Mouse (Mus musculus) midbrain, postnatal 0 days (tissue): ENCODE measurements around the gene Creg1. TPM values are rescaled to one million over a fixed set of nuclear protein-coding genes. Genes with fewer than 3 reads are reported as not detected.

Source experiments
- ATAC-seq: fragments of 200-750 bp; cut with Nextera tagmentation; 2 replicates; pipeline ENCODE4 v1.8.0; 2017; ENCODE audit warnings: moderate number of reproducible peaks, mild to moderate bottlenecking, moderate TSS enrichment, moderate library complexity; ENCODE audit not compliant: low FRiP score
- DNase-seq: peaks from one replicate; pipeline ENCODE4 v3.0.0-alpha.2; 2015; ENCODE audit warnings: low spot score
- H3K27ac ChIP-seq: fragments of 300-500 bp; sonication (generic); 2 replicates; pipeline ENCODE4 v1.5.1; 2014; ENCODE audit warnings: low read depth, mild to moderate bottlenecking, low read length, mixed read lengths
- H3K27me3 ChIP-seq: fragments of 300-500 bp; sonication (generic); 2 replicates; pipeline ENCODE4 v1.6.1; 2014; ENCODE audit warnings: low read length, control low read depth, mixed read lengths; ENCODE audit not compliant: insufficient read depth
- H3K36me3 ChIP-seq: fragments of 300-500 bp; sonication (generic); 2 replicates; pipeline ENCODE4 v1.6.1; 2014; ENCODE audit warnings: low read length, control low read depth, mixed read lengths; ENCODE audit not compliant: insufficient read depth
- H3K4me1 ChIP-seq: fragments of 300-500 bp; sonication (generic); 2 replicates; pipeline ENCODE4 v1.6.1; 2014; ENCODE audit warnings: mild to moderate bottlenecking, control low read depth, antibody characterized with exemption, low read length, mixed read lengths; ENCODE audit not compliant: insufficient read depth
- H3K4me2 ChIP-seq: fragments of 300-500 bp; sonication (generic); 2 replicates; pipeline ENCODE4 v1.6.1; 2014; ENCODE audit warnings: low read depth, mild to moderate bottlenecking, low read length, mixed read lengths; ENCODE audit not compliant: poor library complexity, severe bottlenecking
- H3K4me3 ChIP-seq: fragments of 300-500 bp; sonication (generic); 2 replicates; pipeline ENCODE4 v1.5.1; 2014; ENCODE audit warnings: low read depth, mild to moderate bottlenecking, low read length, moderate library complexity
- H3K9ac ChIP-seq: fragments of 300-500 bp; sonication (generic); replicated peaks from 2 replicates; pipeline ENCODE4 v1.6.1; 2014; ENCODE audit warnings: mild to moderate bottlenecking, low read length, moderate library complexity, mixed read lengths; ENCODE audit not compliant: poor library complexity, severe bottlenecking
- H3K9me3 ChIP-seq: fragments of 300-500 bp; sonication (generic); 2 replicates; pipeline ENCODE4 v1.6.1; 2016; ENCODE audit warnings: low read length, control low read depth
- CTCF ChIP-seq: IDR thresholded peaks from 2 replicates; pipeline ENCODE4 v1.5.1; 2016; ENCODE audit warnings: antibody characterized with exemption, mild to moderate bottlenecking
- WGBS: fragments of 180-500 bp; shearing (Covaris S2); extraction: QIAGEN DNeasy Blood & Tissue Kit; methylation state at CpG from one replicate; pipeline ENCODE4 v1.1.7; 2014; 5-methylcytosine and 5-hydroxymethylcytosine counted together
- polyA plus RNA-seq: library from polyadenylated mRNA; unstranded; fragments of >200 nt; fragmentation: Nextera tagmentation; extraction: Ambion mirVana; gene quantifications from 2 replicates; pipeline ENCODE4 v1.2.1, GENCODE M21; 2015
- total RNA-seq: library from RNA; depleted of rRNA; stranded (reverse); fragments of >200 nt; gene quantifications from 2 replicates; pipeline ENCODE4 v1.2.3, GENCODE M21; 2014

The Creg1 gene
- total and polyA plus RNA-seq, 2 experiments from 2014 or later: 21.3 to 47.0 TPM

- no peaks in the 10 kb centered on the region for H3K27me3 ChIP-seq
- ATAC-seq: no peak
- H3K9me3 ChIP-seq: 0 out of 2 replicates have a peak, but pooled peaks cover 6% of the 10 kb centered on the region
- DNase-seq: no peak
- 72% methylated on average over 11 of the region's 11 CpGs for WGBS
- no peaks in the 10 kb centered on the region for H3K4me1 ChIP-seq
- no peak overlapping the region for H3K4me3 ChIP-seq
- H3K27ac ChIP-seq: no peak overlapping the region
- H3K36me3 ChIP-seq: no peaks in the 10 kb centered on the region
- H3K4me2 ChIP-seq: no peak overlapping the region
- H3K9ac ChIP-seq: no peak overlapping the region
- TF ChIP-seq CTCF: no peak
These were observed 38.3 kb downstream of the Creg1 start for GRCm38 (mm10) chr1:165801709-165802310.

- 86% methylated on average over 5 of the region's 5 CpGs for WGBS
- H3K9me3 ChIP-seq: 0 out of 2 replicates have a peak, but pooled peaks cover 6% of the 10 kb centered on the region
- ATAC-seq (no peak), DNase-seq (no peak)
- no peak overlapping the region for H3K4me2 ChIP-seq
- no peak overlapping the region for H3K27ac ChIP-seq
- H3K9ac ChIP-seq: no peak overlapping the region
- TF ChIP-seq CTCF: no peak
- no peaks in the 10 kb centered on the region for H3K27me3 ChIP-seq
- no peaks in the 10 kb centered on the region for H3K4me1 ChIP-seq
- no peak overlapping the region for H3K4me3 ChIP-seq
- H3K36me3 ChIP-seq: no peaks in the 10 kb centered on the region
These were observed 39.6 kb downstream of the Creg1 start for GRCm38 (mm10) chr1:165803107-165803506.

GRCm38 (mm10) chr1:165804133-165804532 is 40.6 kb downstream of the Creg1 start:
- ATAC-seq: no peak
- H3K9ac ChIP-seq: no peak overlapping the region
- DNase-seq: no peak

GRCm38 (mm10) chr1:165810633-165811032 is 47.1 kb downstream of the Creg1 start:
- ATAC-seq: no peak
- H3K27ac ChIP-seq: no peak overlapping the region
- no peak overlapping the region for H3K9ac ChIP-seq
- H3K27me3 ChIP-seq: no peaks in the 10 kb centered on the region; the same call in 1 of the 2 replicates
- H3K4me1 ChIP-seq: 0 out of 2 replicates have a peak, but pooled peaks cover 11% of the 10 kb centered on the region
- no peaks in the 10 kb centered on the region for H3K9me3 ChIP-seq
- DNase-seq: no peak
- no peaks in the 10 kb centered on the region for H3K36me3 ChIP-seq
- H3K4me3 ChIP-seq: no peak overlapping the region
- H3K4me2 ChIP-seq: no peak overlapping the region
- WGBS: 71% methylated on average over 2 of the region's 2 CpGs
- TF ChIP-seq CTCF: no peak

More at GRCm38 (mm10) chr1:165804133-165804532, 40.6 kb downstream of the Creg1 start:
- 85% methylated on average over 4 of the region's 4 CpGs for WGBS
- Histone ChIP-seq H3K4me1 (no peaks in the 10 kb centered on the region), H3K4me2 (no peak overlapping the region), H3K27me3 (no peaks in the 10 kb centered on the region), H3K27ac (no peak overlapping the region), H3K9me3 (0 out of 2 replicates have a peak, but pooled peaks cover 6% of the 10 kb centered on the region), H3K36me3 (no peaks in the 10 kb centered on the region), H3K4me3 (no peak overlapping the region)
- TF ChIP-seq CTCF: no peak

- no peak for TF ChIP-seq CTCF
- no peaks in the 10 kb centered on the region; the same call in 1 of the 2 replicates for H3K27me3 ChIP-seq
- no peak overlapping the region for H3K27ac ChIP-seq
- no peaks in the 10 kb centered on the region for H3K36me3 ChIP-seq
- H3K9ac ChIP-seq: no peak overlapping the region
- ATAC-seq: no peak
- no peak overlapping the region for H3K4me3 ChIP-seq
- H3K4me2 ChIP-seq: no peak overlapping the region
- no peaks in the 10 kb centered on the region for H3K9me3 ChIP-seq
- 0 out of 2 replicates have a peak, but pooled peaks cover 11% of the 10 kb centered on the region for H3K4me1 ChIP-seq
- no peak for DNase-seq
- WGBS: 93% methylated on average over 5 of the region's 5 CpGs
These were observed 47.6 kb downstream of the Creg1 start for GRCm38 (mm10) chr1:165811170-165811569.

GRCm38 (mm10) chr1:165812775-165813174 is 49.2 kb downstream of the Creg1 start:
- DNase-seq: no peak

More at GRCm38 (mm10) chr1:165812775-165813174, 49.2 kb downstream of the Creg1 start:
- Histone ChIP-seq H3K27ac (no peak overlapping the region), H3K27me3 (no peaks in the 10 kb centered on the region; the same call in 1 of the 2 replicates), H3K9me3 (no peaks in the 10 kb centered on the region), H3K9ac (no peak overlapping the region), H3K4me2 (no peak overlapping the region), H3K4me3 (no peak overlapping the region), H3K36me3 (no peaks in the 10 kb centered on the region), H3K4me1 (0 out of 2 replicates have a peak, but pooled peaks cover 11% of the 10 kb centered on the region)
- TF ChIP-seq CTCF: no peak
- no peak for ATAC-seq
- WGBS: 79% methylated on average over 3 of the region's 3 CpGs
